Mouse (Mus musculus) forebrain, embryonic 15.5 days (tissue): ENCODE results near the gene Abca8a. TPM values are rescaled to one million over a fixed set of nuclear protein-coding genes. Genes with fewer than 3 reads are reported as not detected.

Experiments
- polyA plus RNA-seq: library from polyadenylated mRNA; unstranded; fragments of >200 nt; fragmentation: Nextera tagmentation; extraction: Ambion mirVana; gene quantifications from 2 replicates; pipeline ENCODE4 v1.2.1, GENCODE M21; 2015

Abca8a gene
- polyA plus RNA-seq, 1 experiment from 2014 or later = 2.7 TPM

Other genes with a start within 250 kb of the Abca8a start
- 0.77 and 1.0 TPM in 2 replicates for gene Abca8b, start 100.1 kb downstream of the Abca8a start, polyA plus RNA-seq
- 2.2 TPM in 2 replicates for gene Abca9, start 72.2 kb upstream of the Abca8a start, polyA plus RNA-seq
- gene Abca6, start 155.8 kb upstream of the Abca8a start, polyA plus RNA-seq = 0.24 and 0.36 TPM in 2 replicates
- gene Abca5, start 241.7 kb upstream of the Abca8a start, polyA plus RNA-seq = 5.9 and 7.4 TPM in 2 replicates